Mouse (Mus musculus): ENCODE measurements around the gene Chmp6. TPM values are rescaled to one million over a fixed set of nuclear protein-coding genes. Genes with fewer than 3 reads are reported as not detected.
A peak's percentile ranks its signal among the peaks of the same experiment; 100 is the strongest.

Chmp6 gene
- total and polyA plus RNA-seq, 2 experiments from 2014 or later, result 79.5 to 121 TPM

GRCm38 (mm10) chr11:119945343-119945742 is 32.1 kb downstream of the Chmp6 start:
- DNase-seq (ENCODE audit: low spot score), result no peak
- H3K4me3 ChIP-seq (ENCODE audit: low read depth, low read length), result no peak overlapping the region
- no peaks in the 10 kb centered on the region for H3K36me3 ChIP-seq (ENCODE audit: insufficient read depth, low read length)
- no peaks in the 10 kb centered on the region for H3K4me1 ChIP-seq (ENCODE audit: insufficient read depth, low read length)
- H3K27me3 ChIP-seq (ENCODE audit: insufficient read depth, low read length), result 0 out of 2 replicates have a peak, but pooled peaks cover 4% of the 10 kb centered on the region
- H3K27ac ChIP-seq (ENCODE audit: low read depth, low read length), result no peak overlapping the region
- 77% methylated on average over 7 of the region's 7 CpGs for WGBS
- H3K4me2 ChIP-seq (ENCODE audit: low read depth, low read length, poor library complexity, severe bottlenecking), result peak overlapping the region; percentile 84; the same call in 1 of the 2 replicates
- H3K9me3 ChIP-seq (ENCODE audit: low read length), result no peaks in the 10 kb centered on the region
- ATAC-seq (ENCODE audit: low FRiP score), result no peak
- TF ChIP-seq CTCF (IDR thresholded peaks at IDR 0.05), result no peak
- no peak overlapping the region for H3K9ac ChIP-seq (replicated peaks; ENCODE audit: low read length, poor library complexity, severe bottlenecking)

DNA sequence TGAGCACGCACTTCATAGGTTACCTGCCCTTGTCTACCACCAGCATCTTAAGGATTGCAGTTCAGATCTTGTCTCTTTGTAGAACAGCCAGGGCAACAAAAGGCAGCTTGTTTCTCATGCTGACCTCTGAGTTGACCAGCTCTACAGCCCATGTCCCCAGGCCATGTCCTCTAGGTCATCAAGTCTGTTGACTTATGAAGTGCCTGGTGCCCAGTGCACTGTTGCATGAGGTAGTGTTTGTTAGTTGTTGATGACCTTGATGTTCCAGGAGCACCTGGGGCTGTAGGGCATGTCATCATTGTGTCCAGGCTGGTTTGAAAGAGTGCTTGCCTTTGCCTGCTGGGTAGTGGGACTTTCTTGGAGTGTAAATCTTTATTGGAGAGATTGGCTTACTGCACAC is 34.2 kb downstream of the Chmp6 start:
- Histone ChIP-seq H3K27me3 (ENCODE audit: insufficient read depth, low read length) (0 out of 2 replicates have a peak, but pooled peaks cover 4% of the 10 kb centered on the region), H3K4me2 (ENCODE audit: low read depth, low read length, poor library complexity, severe bottlenecking) (no peak overlapping the region), H3K9ac (replicated peaks; ENCODE audit: low read length, poor library complexity, severe bottlenecking) (no peak overlapping the region), H3K4me1 (ENCODE audit: insufficient read depth, low read length) (no peaks in the 10 kb centered on the region), H3K9me3 (ENCODE audit: low read length) (no peaks in the 10 kb centered on the region), H3K27ac (ENCODE audit: low read depth, low read length) (no peak overlapping the region), H3K36me3 (ENCODE audit: insufficient read depth, low read length) (no peaks in the 10 kb centered on the region), H3K4me3 (ENCODE audit: low read depth, low read length) (no peak overlapping the region)
- WGBS, result 95% methylated on average over 1 of the region's 1 CpGs
- no peak for DNase-seq (ENCODE audit: low spot score)
- no peak for TF ChIP-seq CTCF (IDR thresholded peaks at IDR 0.05)
- ATAC-seq (ENCODE audit: low FRiP score), result no peak

DNA sequence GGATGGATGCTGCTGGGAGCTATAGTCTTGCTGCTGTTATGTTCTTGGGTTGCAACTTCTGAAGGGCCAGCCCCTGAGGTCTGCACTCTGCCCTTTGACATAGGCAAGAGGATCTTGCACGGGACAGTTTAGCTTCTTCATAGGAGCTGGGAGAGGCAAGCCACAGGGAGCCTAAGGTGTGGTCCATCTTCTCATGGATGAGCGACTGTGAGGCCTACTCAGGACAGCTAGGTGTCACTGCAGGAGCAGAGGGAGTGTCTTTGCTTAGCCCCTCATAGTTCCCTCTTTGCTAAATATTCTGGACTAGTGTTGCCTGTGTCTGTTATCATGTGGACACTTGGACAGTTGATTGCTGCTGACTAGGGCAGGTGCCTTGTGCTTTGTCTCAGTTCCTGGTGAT is 34.7 kb downstream of the Chmp6 start:
- no peak overlapping the region for H3K9ac ChIP-seq (replicated peaks; ENCODE audit: low read length, poor library complexity, severe bottlenecking)
- H3K27ac ChIP-seq (ENCODE audit: low read depth, low read length), result no peak overlapping the region
- TF ChIP-seq CTCF (IDR thresholded peaks at IDR 0.05), result peak; percentile 49; the same call in 1 of the 2 replicates
- H3K27me3 ChIP-seq (ENCODE audit: insufficient read depth, low read length), result 0 out of 2 replicates have a peak, but pooled peaks cover 4% of the 10 kb centered on the region
- ATAC-seq (ENCODE audit: low FRiP score) (no peak), DNase-seq (ENCODE audit: low spot score) (no peak)
- 73% methylated on average over 2 of the region's 2 CpGs for WGBS
- no peaks in the 10 kb centered on the region for H3K4me1 ChIP-seq (ENCODE audit: insufficient read depth, low read length)
- no peaks in the 10 kb centered on the region for H3K9me3 ChIP-seq (ENCODE audit: low read length)
- H3K36me3 ChIP-seq (ENCODE audit: insufficient read depth, low read length), result no peaks in the 10 kb centered on the region
- H3K4me3 ChIP-seq (ENCODE audit: low read depth, low read length), result no peak overlapping the region
- H3K4me2 ChIP-seq (ENCODE audit: low read depth, low read length, poor library complexity, severe bottlenecking), result no peak overlapping the region

DNA sequence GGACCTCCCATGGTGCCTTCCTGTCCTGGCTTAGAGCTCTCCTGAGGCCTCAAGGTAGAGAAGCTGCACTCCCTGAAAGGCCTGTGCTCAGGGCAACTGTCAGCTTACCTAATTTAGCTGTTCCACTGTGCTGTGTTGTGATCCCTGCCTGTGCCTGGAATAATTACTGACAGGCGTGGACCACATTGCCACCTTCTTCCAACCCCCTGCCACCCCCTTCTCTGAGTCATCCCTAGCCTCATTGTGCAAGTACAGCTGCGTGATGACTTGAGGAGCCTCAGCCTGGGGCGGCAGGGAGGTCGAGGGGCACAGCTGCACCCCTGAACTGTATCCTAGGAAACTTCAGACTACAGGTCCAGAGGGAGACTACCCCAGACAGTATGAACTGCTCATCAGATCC is 35.1 kb downstream of the Chmp6 start:
- no peak overlapping the region for H3K27ac ChIP-seq (ENCODE audit: low read depth, low read length)
- 0 out of 2 replicates have a peak, but pooled peaks cover 4% of the 10 kb centered on the region for H3K27me3 ChIP-seq (ENCODE audit: insufficient read depth, low read length)
- H3K36me3 ChIP-seq (ENCODE audit: insufficient read depth, low read length), result no peaks in the 10 kb centered on the region
- DNase-seq (ENCODE audit: low spot score) (no peak), ATAC-seq (ENCODE audit: low FRiP score) (no peak)
- no peak overlapping the region for H3K4me3 ChIP-seq (ENCODE audit: low read depth, low read length)
- 70% methylated on average over 4 of the region's 4 CpGs for WGBS
- 0 out of 2 replicates have a peak, but pooled peaks cover 2% of the 10 kb centered on the region for H3K4me1 ChIP-seq (ENCODE audit: insufficient read depth, low read length)
- TF ChIP-seq CTCF (IDR thresholded peaks at IDR 0.05), result no peak
- H3K4me2 ChIP-seq (ENCODE audit: low read depth, low read length, poor library complexity, severe bottlenecking), result no peak overlapping the region
- H3K9me3 ChIP-seq (ENCODE audit: low read length), result no peaks in the 10 kb centered on the region
- no peak overlapping the region for H3K9ac ChIP-seq (replicated peaks; ENCODE audit: low read length, poor library complexity, severe bottlenecking)

- Histone ChIP-seq H3K9me3 (ENCODE audit: low read length) (no peaks in the 10 kb centered on the region), H3K4me3 (ENCODE audit: low read depth, low read length) (no peak overlapping the region), H3K9ac (replicated peaks; ENCODE audit: low read length, poor library complexity, severe bottlenecking) (no peak overlapping the region), H3K36me3 (ENCODE audit: insufficient read depth, low read length) (no peaks in the 10 kb centered on the region), H3K4me2 (ENCODE audit: low read depth, low read length, poor library complexity, severe bottlenecking) (no peak overlapping the region), H3K27ac (ENCODE audit: low read depth, low read length) (no peak overlapping the region), H3K27me3 (ENCODE audit: insufficient read depth, low read length) (0 out of 2 replicates have a peak, but pooled peaks cover 4% of the 10 kb centered on the region), H3K4me1 (ENCODE audit: insufficient read depth, low read length) (0 out of 2 replicates have a peak, but pooled peaks cover 4% of the 10 kb centered on the region)
- WGBS, result 80% methylated on average over 2 of the region's 2 CpGs
- ATAC-seq (ENCODE audit: low FRiP score) (no peak), DNase-seq (ENCODE audit: low spot score) (no peak)
- TF ChIP-seq CTCF (IDR thresholded peaks at IDR 0.05), result no peak
These were observed 35.6 kb downstream of the Chmp6 start for GRCm38 (mm10) chr11:119948803-119949202.

GRCm38 (mm10) chr11:119950535-119950934 is 37.3 kb downstream of the Chmp6 start:
- no peaks in the 10 kb centered on the region for H3K9me3 ChIP-seq (ENCODE audit: low read length)
- no peak overlapping the region for H3K4me2 ChIP-seq (ENCODE audit: low read depth, low read length, poor library complexity, severe bottlenecking)
- 84% methylated on average over 3 of the region's 3 CpGs for WGBS

More at GRCm38 (mm10) chr11:119950535-119950934, 37.3 kb downstream of the Chmp6 start:
- no peak for TF ChIP-seq CTCF (IDR thresholded peaks at IDR 0.05)
- H3K27me3 ChIP-seq (ENCODE audit: insufficient read depth, low read length), result 0 out of 2 replicates have a peak, but pooled peaks cover 2% of the 10 kb centered on the region
- no peak for DNase-seq (ENCODE audit: low spot score)
- ATAC-seq (ENCODE audit: low FRiP score), result no peak
- no peak overlapping the region for H3K4me3 ChIP-seq (ENCODE audit: low read depth, low read length)
- H3K27ac ChIP-seq (ENCODE audit: low read depth, low read length), result no peak overlapping the region
- no peak overlapping the region for H3K9ac ChIP-seq (replicated peaks; ENCODE audit: low read length, poor library complexity, severe bottlenecking)
- no peaks in the 10 kb centered on the region for H3K36me3 ChIP-seq (ENCODE audit: insufficient read depth, low read length)
- H3K4me1 ChIP-seq (ENCODE audit: insufficient read depth, low read length), result 0 out of 2 replicates have a peak, but pooled peaks cover 4% of the 10 kb centered on the region
